Mouse (Mus musculus): ENCODE measurements around the gene Sv2b. TPM values are rescaled to one million over a fixed set of nuclear protein-coding genes. Genes with fewer than 3 reads are reported as not detected.
"Not testable (repeated sequence)": the region's sequence is repeated elsewhere in the genome, so short reads cannot be mapped to it uniquely, and the experiment has no call there.

Gene Sv2b
- polyA plus RNA-seq, 1 experiment from 2014 or later: 0.11 TPM

DNA sequence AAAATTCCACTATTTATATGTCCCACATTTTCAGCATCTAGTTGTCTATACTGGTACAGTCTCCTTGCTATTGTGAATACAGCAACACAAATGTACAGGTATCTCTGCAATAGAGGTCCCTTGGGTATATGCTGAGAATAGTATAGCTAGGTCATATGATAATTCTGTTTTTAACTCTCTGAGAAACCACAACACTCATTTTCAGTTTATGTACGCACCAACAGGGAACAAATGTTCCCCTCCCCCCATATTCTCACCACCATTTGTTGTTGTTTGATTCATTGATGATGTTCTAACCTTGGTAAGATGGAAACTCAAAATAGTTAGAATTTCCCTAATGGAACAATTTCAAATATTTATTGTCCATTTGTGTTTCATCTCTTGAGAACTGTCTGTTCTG is 16.2 kb upstream of the Sv2b start:
- Histone ChIP-seq H3K36me3 (ENCODE audit: control insufficient read depth, insufficient read depth, low read length) (no peaks in the 10 kb centered on the region), H3K27me3 (replicated peaks; ENCODE audit: control insufficient read depth, insufficient read depth, low read length) (no peaks in the 10 kb centered on the region), H3K9ac (ENCODE audit: low read depth, low read length) (no peak overlapping the region), H3K4me2 (no peak overlapping the region), H3K27ac (ENCODE audit: low read depth, low read length) (no peak overlapping the region), H3K4me3 (ENCODE audit: low read depth, low read length) (no peak overlapping the region), H3K4me1 (replicated peaks; ENCODE audit: control insufficient read depth, insufficient read depth, low read length) (no peaks in the 10 kb centered on the region), H3K9me3 (ENCODE audit: control insufficient read depth, low read length) (no peaks in the 10 kb centered on the region)
- no peak for DNase-seq (ENCODE audit: low spot score)
- 55% methylated on average over 1 of the region's 1 CpGs for WGBS
- ATAC-seq (replicated peaks; ENCODE audit: low FRiP score): no peak

DNA sequence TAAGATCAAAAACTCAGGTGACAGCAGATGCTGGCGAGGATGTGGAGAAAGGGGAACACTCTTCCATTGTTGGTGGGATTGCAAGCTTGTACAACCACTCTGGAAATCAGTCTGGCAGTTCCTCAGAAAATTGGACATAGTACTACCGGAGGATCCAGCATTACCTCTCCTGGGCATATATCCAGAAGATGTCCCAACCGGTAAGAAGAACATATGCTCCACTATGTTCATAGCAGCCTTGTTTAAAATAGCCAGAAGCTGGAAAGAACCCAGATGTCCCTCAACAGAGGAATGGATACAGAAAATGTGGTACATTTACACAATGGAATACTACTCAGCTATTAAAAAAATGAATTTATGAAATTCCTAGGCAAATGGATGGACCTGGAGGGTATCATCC is 13.7 kb upstream of the Sv2b start:
- H3K27me3 ChIP-seq (replicated peaks; ENCODE audit: control insufficient read depth, insufficient read depth, low read length); H3K4me3 ChIP-seq (ENCODE audit: low read depth, low read length); DNase-seq (ENCODE audit: low spot score); H3K27ac ChIP-seq (ENCODE audit: low read depth, low read length); H3K9me3 ChIP-seq (ENCODE audit: control insufficient read depth, low read length); ATAC-seq (replicated peaks; ENCODE audit: low FRiP score); H3K36me3 ChIP-seq (ENCODE audit: control insufficient read depth, insufficient read depth, low read length); H3K4me1 ChIP-seq (replicated peaks; ENCODE audit: control insufficient read depth, insufficient read depth, low read length); H3K9ac ChIP-seq (ENCODE audit: low read depth, low read length); H3K4me2 ChIP-seq: not testable (repeated sequence)
- 91% methylated on average over 3 of the region's 3 CpGs for WGBS

GRCm38 (mm10) chr7:75320009-75320408 is 10.9 kb upstream of the Sv2b start:
- no peaks in the 10 kb centered on the region for H3K36me3 ChIP-seq (ENCODE audit: control insufficient read depth, insufficient read depth, low read length)
- H3K4me1 ChIP-seq (replicated peaks; ENCODE audit: control insufficient read depth, insufficient read depth, low read length): no peaks in the 10 kb centered on the region
- DNase-seq (ENCODE audit: low spot score) (no peak), ATAC-seq (replicated peaks; ENCODE audit: low FRiP score) (no peak)
- no peaks in the 10 kb centered on the region for H3K27me3 ChIP-seq (replicated peaks; ENCODE audit: control insufficient read depth, insufficient read depth, low read length)
- H3K9ac ChIP-seq (ENCODE audit: low read depth, low read length): no peak overlapping the region
- no peaks in the 10 kb centered on the region for H3K9me3 ChIP-seq (ENCODE audit: control insufficient read depth, low read length)
- H3K4me2 ChIP-seq: no peak overlapping the region
- no peak overlapping the region for H3K27ac ChIP-seq (ENCODE audit: low read depth, low read length)
- H3K4me3 ChIP-seq (ENCODE audit: low read depth, low read length): no peak overlapping the region

DNA sequence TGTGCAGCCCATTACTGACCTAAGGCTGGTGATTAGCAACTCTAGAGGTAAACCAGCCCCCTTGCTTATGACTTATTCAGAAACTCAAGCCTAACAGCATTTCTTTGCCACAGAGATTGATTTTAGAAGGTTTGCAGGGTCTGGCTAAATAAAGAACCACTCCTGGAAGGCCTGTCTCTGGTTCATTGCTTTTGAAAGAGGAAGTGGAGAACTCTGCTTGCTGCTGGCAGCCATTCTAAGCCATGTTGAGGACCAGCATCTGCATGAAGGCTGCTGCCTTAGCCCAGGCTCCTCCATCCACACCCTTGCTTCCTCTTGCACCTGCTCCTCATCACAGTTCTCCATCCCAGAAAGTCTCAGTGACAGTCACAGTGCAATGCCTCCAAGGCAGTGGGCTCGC is 9.3 kb upstream of the Sv2b start:
- Histone ChIP-seq H3K36me3 (ENCODE audit: control insufficient read depth, insufficient read depth, low read length) (no peaks in the 10 kb centered on the region), H3K4me1 (replicated peaks; ENCODE audit: control insufficient read depth, insufficient read depth, low read length) (no peaks in the 10 kb centered on the region), H3K4me3 (ENCODE audit: low read depth, low read length) (no peak overlapping the region), H3K4me2 (no peak overlapping the region), H3K9me3 (ENCODE audit: control insufficient read depth, low read length) (no peaks in the 10 kb centered on the region), H3K9ac (ENCODE audit: low read depth, low read length) (no peak overlapping the region), H3K27ac (ENCODE audit: low read depth, low read length) (no peak overlapping the region), H3K27me3 (replicated peaks; ENCODE audit: control insufficient read depth, insufficient read depth, low read length) (no peaks in the 10 kb centered on the region)
- 72% methylated on average over 1 of the region's 1 CpGs for WGBS
- DNase-seq (ENCODE audit: low spot score): no peak
- no peak for ATAC-seq (replicated peaks; ENCODE audit: low FRiP score)

DNA sequence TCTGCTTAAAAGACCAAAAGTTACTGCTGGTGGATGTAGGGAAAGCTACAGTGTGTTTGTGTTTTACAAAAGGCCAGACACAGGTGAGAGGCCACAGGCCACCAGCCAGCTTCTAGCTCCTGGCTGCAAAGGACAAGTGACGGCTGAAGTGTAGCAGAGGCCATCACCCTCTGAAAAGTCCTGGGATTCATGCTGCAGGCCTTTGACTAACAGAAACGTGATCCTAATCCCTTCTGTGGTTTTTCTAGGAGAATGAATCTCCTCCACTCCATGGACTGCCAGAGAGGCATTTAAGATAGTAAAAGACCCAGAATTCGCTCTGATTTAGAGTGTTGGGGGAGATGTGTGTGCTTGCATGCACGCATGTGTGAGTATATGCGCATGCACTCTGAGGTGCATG is 5.8 kb upstream of the Sv2b start:
- H3K36me3 ChIP-seq (ENCODE audit: control insufficient read depth, insufficient read depth, low read length): no peaks in the 10 kb centered on the region
- H3K4me1 ChIP-seq (replicated peaks; ENCODE audit: control insufficient read depth, insufficient read depth, low read length): no peaks in the 10 kb centered on the region
- no peak overlapping the region for H3K4me3 ChIP-seq (ENCODE audit: low read depth, low read length)
- ATAC-seq (replicated peaks; ENCODE audit: low FRiP score) (no peak), DNase-seq (ENCODE audit: low spot score) (no peak)
- no peak overlapping the region for H3K27ac ChIP-seq (ENCODE audit: low read depth, low read length)
- no peak overlapping the region for H3K4me2 ChIP-seq
- H3K27me3 ChIP-seq (replicated peaks; ENCODE audit: control insufficient read depth, insufficient read depth, low read length): no peaks in the 10 kb centered on the region; the same call in none of the 2 replicates
- H3K9me3 ChIP-seq (ENCODE audit: control insufficient read depth, low read length): no peaks in the 10 kb centered on the region
- 67% methylated on average over 5 of the region's 5 CpGs for WGBS
- no peak overlapping the region for H3K9ac ChIP-seq (ENCODE audit: low read depth, low read length)

GRCm38 (mm10) chr7:75309570-75309969 is 508 bp upstream of the Sv2b start:
- Histone ChIP-seq H3K4me3 (ENCODE audit: low read depth, low read length) (no peak overlapping the region), H3K4me2 (no peak overlapping the region), H3K27me3 (replicated peaks; ENCODE audit: control insufficient read depth, insufficient read depth, low read length) (peaks cover 30% of the 10 kb centered on the region), H3K9me3 (ENCODE audit: control insufficient read depth, low read length) (no peaks in the 10 kb centered on the region), H3K27ac (ENCODE audit: low read depth, low read length) (no peak overlapping the region), H3K9ac (ENCODE audit: low read depth, low read length) (no peak overlapping the region), H3K36me3 (ENCODE audit: control insufficient read depth, insufficient read depth, low read length) (no peaks in the 10 kb centered on the region), H3K4me1 (replicated peaks; ENCODE audit: control insufficient read depth, insufficient read depth, low read length) (peaks cover 7% of the 10 kb centered on the region; the same call in 1 of the 2 replicates)
- ATAC-seq (replicated peaks; ENCODE audit: low FRiP score): no peak
- 87% methylated on average over 8 of the region's 8 CpGs for WGBS
- no peak for DNase-seq (ENCODE audit: low spot score)

DNA sequence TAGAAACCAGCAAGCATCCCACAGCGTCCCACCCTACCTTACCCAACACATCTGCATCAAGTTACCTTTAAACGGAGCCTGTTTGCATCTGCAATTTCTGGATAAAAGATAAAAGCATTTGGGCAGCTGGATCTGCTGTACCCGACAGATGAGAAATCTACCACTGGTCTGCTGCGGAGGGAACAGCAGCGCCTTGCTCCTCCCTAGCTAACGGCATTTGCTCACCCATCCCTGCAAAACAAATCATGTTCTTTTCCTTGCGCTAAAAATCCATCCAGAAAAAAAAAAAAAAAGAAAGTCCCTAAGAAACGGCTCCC is 964 bp downstream of the Sv2b start:
- Histone ChIP-seq H3K4me2 (peak overlapping the region; percentile 69), H3K4me1 (replicated peaks; ENCODE audit: control insufficient read depth, insufficient read depth, low read length) (peaks cover 7% of the 10 kb centered on the region; the same call in 1 of the 2 replicates), H3K27ac (ENCODE audit: low read depth, low read length) (no peak overlapping the region), H3K27me3 (replicated peaks; ENCODE audit: control insufficient read depth, insufficient read depth, low read length) (peaks cover 30% of the 10 kb centered on the region), H3K9ac (ENCODE audit: low read depth, low read length) (no peak overlapping the region), H3K4me3 (ENCODE audit: low read depth, low read length) (peak overlapping the region; percentile 35), H3K36me3 (ENCODE audit: control insufficient read depth, insufficient read depth, low read length) (no peaks in the 10 kb centered on the region), H3K9me3 (ENCODE audit: control insufficient read depth, low read length) (no peaks in the 10 kb centered on the region)
- ATAC-seq (replicated peaks; ENCODE audit: low FRiP score): no peak
- DNase-seq (ENCODE audit: low spot score): no peak
- 15% methylated on average over 8 of the region's 8 CpGs for WGBS

DNA sequence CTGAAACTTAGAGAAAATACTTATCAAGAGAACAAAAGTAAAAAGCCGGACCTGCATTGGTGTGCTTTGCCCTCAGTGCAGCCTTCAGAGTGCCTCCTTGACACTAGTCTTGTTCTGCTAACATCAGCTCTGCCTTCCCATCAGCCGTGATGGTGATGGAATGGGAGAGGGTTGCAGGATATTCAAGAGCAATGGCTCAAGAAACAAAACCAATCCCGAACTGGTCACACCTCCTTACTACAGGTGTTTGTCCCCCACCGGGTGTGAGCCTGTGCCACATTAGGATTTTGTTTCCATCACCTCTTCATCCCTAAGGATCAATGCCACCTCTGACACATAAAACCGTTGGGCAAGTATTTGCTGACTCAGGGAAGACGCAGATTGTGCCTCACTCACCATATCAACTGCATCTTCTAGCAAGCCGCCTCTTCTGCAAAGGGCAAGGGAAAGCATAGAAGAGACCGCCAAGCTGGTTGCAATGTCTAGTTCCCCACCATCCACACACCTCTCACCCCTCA is 1.4 kb downstream of the Sv2b start:
- Histone ChIP-seq H3K36me3 (ENCODE audit: control insufficient read depth, insufficient read depth, low read length) (no peaks in the 10 kb centered on the region), H3K4me1 (replicated peaks; ENCODE audit: control insufficient read depth, insufficient read depth, low read length) (peaks cover 7% of the 10 kb centered on the region; the same call in 1 of the 2 replicates), H3K9me3 (ENCODE audit: control insufficient read depth, low read length) (no peaks in the 10 kb centered on the region), H3K9ac (ENCODE audit: low read depth, low read length) (no peak overlapping the region), H3K27ac (ENCODE audit: low read depth, low read length) (no peak overlapping the region), H3K4me2 (no peak overlapping the region), H3K4me3 (ENCODE audit: low read depth, low read length) (no peak overlapping the region), H3K27me3 (replicated peaks; ENCODE audit: control insufficient read depth, insufficient read depth, low read length) (peaks cover 30% of the 10 kb centered on the region)
- WGBS: 49% methylated on average over 8 of the region's 8 CpGs
- ATAC-seq (replicated peaks; ENCODE audit: low FRiP score) (no peak), DNase-seq (ENCODE audit: low spot score) (no peak)

GRCm38 (mm10) chr7:75305901-75306465 is 3.1 kb downstream of the Sv2b start:
- ATAC-seq (replicated peaks; ENCODE audit: low FRiP score): no peak
- 73% methylated on average over 9 of the region's 9 CpGs for WGBS
- H3K36me3 ChIP-seq (ENCODE audit: control insufficient read depth, insufficient read depth, low read length): no peaks in the 10 kb centered on the region

More at GRCm38 (mm10) chr7:75305901-75306465, 3.1 kb downstream of the Sv2b start:
- H3K4me1 ChIP-seq (replicated peaks; ENCODE audit: control insufficient read depth, insufficient read depth, low read length): peaks cover 7% of the 10 kb centered on the region; the same call in 1 of the 2 replicates
- H3K27me3 ChIP-seq (replicated peaks; ENCODE audit: control insufficient read depth, insufficient read depth, low read length): peaks cover 30% of the 10 kb centered on the region
- H3K9ac ChIP-seq (ENCODE audit: low read depth, low read length): no peak overlapping the region
- H3K27ac ChIP-seq (ENCODE audit: low read depth, low read length): no peak overlapping the region
- DNase-seq (ENCODE audit: low spot score): no peak
- H3K4me2 ChIP-seq: no peak overlapping the region
- no peaks in the 10 kb centered on the region for H3K9me3 ChIP-seq (ENCODE audit: control insufficient read depth, low read length)
- no peak overlapping the region for H3K4me3 ChIP-seq (ENCODE audit: low read depth, low read length)

Data from liver, embryonic 11.5 days (tissue).